Mouse (Mus musculus): Measurements from ENCODE around the gene Spata18. TPM values are rescaled to one million over a fixed set of nuclear protein-coding genes. Genes with fewer than 3 reads are reported as not detected.

Gene Spata18
- polyA plus RNA-seq (2014; fragmentation: Illumina TruSeq; extraction: RNeasy Lipid Tissue Mini Kit (QIAGEN cat#74804); ENCODE audit: low read depth, low replicate concordance) = 21.9 TPM

DNA sequence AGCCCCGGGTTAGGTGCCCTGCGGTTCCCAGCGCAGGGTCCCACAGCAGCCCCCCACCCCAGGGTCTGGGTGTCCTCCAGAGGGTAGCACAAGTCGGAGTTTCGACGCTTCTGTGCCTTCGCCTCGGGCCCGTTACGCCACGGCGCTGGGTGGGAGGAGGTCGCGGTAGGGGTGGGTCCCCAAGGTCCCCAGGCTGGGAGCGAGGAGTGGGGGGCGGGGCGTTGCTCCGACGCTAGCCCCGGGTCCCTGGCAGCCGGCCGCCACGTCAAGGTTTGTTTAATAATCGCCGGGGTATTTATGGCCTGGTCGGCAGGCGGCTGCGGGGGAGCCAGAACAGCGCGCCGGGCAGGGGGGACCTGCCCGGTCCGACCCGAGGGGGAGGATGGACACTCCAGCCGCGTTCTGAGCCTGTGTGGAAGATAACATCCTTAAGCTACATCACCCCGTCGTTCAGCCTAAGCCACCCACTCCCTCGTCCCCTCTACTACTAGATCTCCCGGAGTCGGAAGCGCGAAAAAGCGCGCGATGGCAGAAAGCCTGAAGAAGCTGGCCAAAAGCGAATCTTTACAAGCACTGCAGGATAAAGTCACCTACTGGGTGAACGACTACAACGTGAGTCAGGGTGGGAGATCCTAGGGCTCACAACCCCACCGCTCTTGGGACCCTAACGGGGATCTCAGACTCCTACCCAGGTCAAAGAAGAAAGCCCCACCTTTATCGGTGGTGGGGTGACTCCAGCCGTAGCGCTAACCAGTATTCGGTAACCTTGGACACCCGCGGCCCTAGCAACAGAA is at the start of gene Spata18:
Gene Spata18, plus strand, starts transcription at position 319 of the 794 bp plus-strand sequence.

DNA sequence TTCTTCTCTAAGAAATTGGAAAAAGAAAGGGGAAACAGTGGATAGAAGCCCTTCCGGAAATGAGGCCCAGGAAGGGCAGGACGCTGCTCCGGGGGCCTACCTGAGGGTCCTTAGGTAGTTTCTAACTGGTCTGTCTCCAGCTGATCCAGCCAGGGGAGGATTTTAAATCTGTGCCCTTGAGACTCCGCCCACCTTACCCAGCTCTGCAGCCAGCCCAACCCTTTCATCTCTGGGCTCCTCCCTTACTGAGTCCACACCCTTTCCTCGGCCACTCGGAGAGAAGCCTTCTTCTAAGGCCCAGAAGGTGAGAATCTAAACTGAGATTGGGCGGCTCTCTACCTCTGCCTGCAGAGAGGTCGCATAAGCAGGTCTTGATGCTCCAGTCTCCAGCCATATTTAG is 18.9 kb upstream of the Spata18 start, which contains the start of gene Lrrc66:
Gene Lrrc66, minus strand, starts transcription at position 236 of the 400 bp plus-strand sequence.

DNA sequence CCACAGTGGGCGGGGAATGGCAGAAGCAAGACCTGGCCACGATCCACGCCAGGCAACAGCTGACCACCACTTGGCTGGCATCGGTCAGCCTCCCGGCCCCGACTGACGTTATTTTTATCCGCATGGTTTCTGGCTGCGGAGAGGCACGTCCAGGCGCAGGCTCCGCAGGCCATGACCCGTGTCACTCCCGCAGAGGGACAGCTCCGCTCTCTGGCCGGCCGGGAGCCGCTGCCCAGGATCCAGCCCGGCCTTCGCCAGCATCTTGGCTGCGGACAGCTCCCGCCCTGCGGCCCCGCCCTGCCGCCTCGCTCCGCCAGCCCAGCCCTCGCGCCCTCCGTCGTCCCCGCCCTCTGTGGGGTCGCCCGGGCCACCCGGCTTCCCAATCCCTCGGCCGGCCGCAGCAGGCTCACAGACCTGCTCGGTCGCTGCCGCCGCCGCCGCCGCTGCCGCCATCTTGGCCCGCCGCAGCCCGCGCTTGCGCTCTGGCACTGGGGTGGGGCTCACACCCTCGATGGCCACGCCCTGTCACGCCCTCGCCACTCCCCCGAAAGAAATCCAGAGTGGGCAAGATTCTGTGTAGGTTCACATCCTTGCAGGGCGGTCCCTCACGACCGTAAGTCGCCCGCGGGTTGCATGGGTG is 3.8 kb upstream of the Spata18 start, which contains the start of gene Sgcb:
Gene Sgcb, minus strand, starts transcription at position 530 of the 640 bp plus-strand sequence.

Other genes starting within 250 kb of the Spata18 start
- 56.9 TPM for gene Cwh43, start 245.3 kb upstream of the Spata18 start, polyA plus RNA-seq (2014; fragmentation: Illumina TruSeq; extraction: RNeasy Lipid Tissue Mini Kit (QIAGEN cat#74804); ENCODE audit: low read depth, low replicate concordance)
- gene Dcun1d4, start 170.4 kb upstream of the Spata18 start, polyA plus RNA-seq (2014; fragmentation: Illumina TruSeq; extraction: RNeasy Lipid Tissue Mini Kit (QIAGEN cat#74804); ENCODE audit: low read depth, low replicate concordance) = 18.7 TPM
- 0.15 TPM for gene Lrrc66, start 18.9 kb upstream of the Spata18 start, polyA plus RNA-seq (2014; fragmentation: Illumina TruSeq; extraction: RNeasy Lipid Tissue Mini Kit (QIAGEN cat#74804); ENCODE audit: low read depth, low replicate concordance)
- 11.1 TPM for gene Sgcb, start 3.6 kb upstream of the Spata18 start, polyA plus RNA-seq (2014; fragmentation: Illumina TruSeq; extraction: RNeasy Lipid Tissue Mini Kit (QIAGEN cat#74804); ENCODE audit: low read depth, low replicate concordance)